Comparison of ENCODE assay signal across 14 mouse cellular contexts in the genomic region with DNA sequence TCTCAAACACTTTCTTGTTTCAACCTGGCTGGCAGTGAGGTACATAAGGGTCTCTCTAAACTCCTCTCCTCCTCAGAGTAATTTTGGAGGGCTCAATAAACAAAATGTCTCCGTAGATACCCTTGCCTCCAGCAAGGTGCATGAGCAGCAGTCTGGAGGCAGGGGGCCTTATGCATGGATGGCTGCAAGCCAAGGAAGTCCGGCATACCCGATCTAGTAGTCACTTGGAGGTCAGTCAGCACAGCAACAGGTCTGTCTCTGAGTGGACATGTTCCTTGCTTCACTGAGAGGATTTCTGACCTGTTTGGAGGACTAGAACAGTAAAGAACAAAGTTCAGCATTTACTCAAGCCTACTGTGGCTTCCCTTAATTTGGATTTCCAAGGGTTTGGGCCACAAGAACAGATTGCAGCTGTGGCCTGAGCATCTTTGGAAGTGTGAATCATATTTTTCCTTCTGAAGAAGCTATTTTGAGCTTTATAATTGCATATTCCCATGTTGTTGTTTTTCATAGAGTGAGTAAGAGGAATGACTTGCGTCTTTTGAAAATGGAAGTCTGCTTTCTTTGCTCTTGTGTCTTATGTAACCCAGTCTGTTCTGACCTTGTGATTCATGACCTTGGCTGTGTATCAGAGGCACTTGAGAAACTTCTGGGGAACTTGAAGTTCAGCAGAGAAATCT.
DNase-seq lines count a peak whose midpoint lies in the region; ATAC-seq lines count a peak whose summit lies in the region.
"Had no signal": no experiment of that assay in that cellular context is flagged by ENCODE, and none has a peak within 500 bp of the region (broad histone marks: within the 10 kb centered on the region; RNA-seq: fewer than 3 reads in every experiment).

No protein-coding gene starts in this region.

- H3K4me1 ChIP-seq in kidney, embryonic 14.5 days (ENCODE audit: control insufficient read depth, insufficient read depth, low read length): no peaks in the 10 kb centered on the region
- H3K4me1 ChIP-seq: forebrain, embryonic 10.5 days; heart, embryonic 15.5 days; midbrain, embryonic 13.5 days had no signal

- no peaks in the 10 kb centered on the region for H3K36me3 ChIP-seq in kidney, embryonic 14.5 days (ENCODE audit: control insufficient read depth, insufficient read depth, low read length)
- H3K36me3 ChIP-seq: forebrain, embryonic 10.5 days; heart, embryonic 15.5 days; midbrain, embryonic 13.5 days had no signal

- H3K27me3 ChIP-seq in kidney, embryonic 14.5 days (ENCODE audit: control insufficient read depth, insufficient read depth, low read length): no peaks in the 10 kb centered on the region
- H3K27me3 ChIP-seq: heart, embryonic 15.5 days; midbrain, embryonic 13.5 days had no signal

- no peak for ATAC-seq in kidney, embryonic 14.5 days (ENCODE audit: low FRiP score, low TSS enrichment)
- ATAC-seq: midbrain, embryonic 13.5 days had no signal

- H3K27ac ChIP-seq in kidney, embryonic 14.5 days (ENCODE audit: low read depth, low read length): no peak overlapping the region
- H3K27ac ChIP-seq: forebrain, embryonic 10.5 days; heart, embryonic 15.5 days; midbrain, embryonic 13.5 days had no signal

- DNase-seq in cerebellum, postnatal 10 days: peak; percentile 14 to 18
- no peak for DNase-seq in cerebellum, postnatal 36 days
- peak; percentile 6 for DNase-seq in kidney, postnatal 14 days
- peak; percentile 50 for DNase-seq in adipocyte (ENCODE audit: low spot score)
- peak; percentile 70 for DNase-seq in lung, postnatal 14 days
- no peak for DNase-seq in right cerebral cortex, postnatal 14 days
- no peak for DNase-seq in cerebellum, adult 11-12 months
- DNase-seq: kidney, postnatal 25 days; right cerebral cortex, postnatal 4 days; thymus, adult 2 months had no signal

- H3K4me2 ChIP-seq in kidney, embryonic 14.5 days (replicated peaks; ENCODE audit: low read depth, low read length): no peak overlapping the region
- H3K4me2 ChIP-seq: heart, embryonic 15.5 days; midbrain, embryonic 13.5 days had no signal

- H3K4me3 ChIP-seq in kidney, embryonic 14.5 days (ENCODE audit: low read length): no peak overlapping the region
- H3K4me3 ChIP-seq: forebrain, embryonic 10.5 days; heart, embryonic 15.5 days; midbrain, embryonic 13.5 days had no signal

- no peaks in the 10 kb centered on the region for H3K9me3 ChIP-seq in kidney, embryonic 14.5 days (ENCODE audit: control insufficient read depth, low read length)
- H3K9me3 ChIP-seq: forebrain, embryonic 10.5 days; heart, embryonic 15.5 days; midbrain, embryonic 13.5 days had no signal

- WGBS in kidney, embryonic 14.5 days: 75% methylated on average over 4 of the region's 4 CpGs

- no peak overlapping the region for H3K9ac ChIP-seq in kidney, embryonic 14.5 days (ENCODE audit: low read depth, low read length)
- H3K9ac ChIP-seq: heart, embryonic 15.5 days; midbrain, embryonic 13.5 days had no signal

Comparison
In these comparisons a context has a peak if more than half of its experiments do, and no peak if none do; other contexts are left out.
1. DNase-seq: peak in cerebellum, postnatal 10 days (2 of 2), kidney, postnatal 14 days (single experiment), adipocyte (single experiment) and lung, postnatal 14 days (single experiment); none in cerebellum, postnatal 36 days (0 of 2), right cerebral cortex, postnatal 14 days (single experiment) and cerebellum, adult 11-12 months (single experiment).